Mouse (Mus musculus) embryo, embryonic 10.5 days (tissue): Measurements from ENCODE around the gene Cfap206.

Source experiments
- DNase-seq: peaks from one replicate; pipeline ENCODE4 v3.0.0-alpha.2; 2015; ENCODE audit warnings: low spot score

Gene Cfap206

DNA sequence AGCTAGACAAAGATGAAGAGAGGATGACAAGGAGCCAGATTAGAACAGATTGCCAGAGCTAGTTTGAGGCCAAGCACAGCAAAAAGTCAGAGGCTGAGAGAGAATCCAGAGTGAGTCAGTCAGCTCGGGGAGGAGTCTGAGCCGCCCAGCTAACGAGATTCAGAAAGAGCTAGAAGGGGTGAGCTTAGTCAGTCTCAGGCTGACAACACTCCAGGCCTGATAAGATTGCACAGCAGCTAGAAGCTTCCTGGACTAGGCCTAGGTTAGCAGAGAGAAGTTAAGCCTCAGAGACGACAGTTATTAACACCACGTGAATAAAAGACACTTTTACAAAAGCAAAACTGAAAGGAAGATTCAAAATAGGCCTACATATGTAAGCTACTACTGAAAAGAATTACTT, 62.1 kb downstream of the Cfap206 start:
- no peak for DNase-seq

GRCm38 (mm10) chr4:34661927-34662326, 68.1 kb downstream of the Cfap206 start:
- no peak for DNase-seq

DNA sequence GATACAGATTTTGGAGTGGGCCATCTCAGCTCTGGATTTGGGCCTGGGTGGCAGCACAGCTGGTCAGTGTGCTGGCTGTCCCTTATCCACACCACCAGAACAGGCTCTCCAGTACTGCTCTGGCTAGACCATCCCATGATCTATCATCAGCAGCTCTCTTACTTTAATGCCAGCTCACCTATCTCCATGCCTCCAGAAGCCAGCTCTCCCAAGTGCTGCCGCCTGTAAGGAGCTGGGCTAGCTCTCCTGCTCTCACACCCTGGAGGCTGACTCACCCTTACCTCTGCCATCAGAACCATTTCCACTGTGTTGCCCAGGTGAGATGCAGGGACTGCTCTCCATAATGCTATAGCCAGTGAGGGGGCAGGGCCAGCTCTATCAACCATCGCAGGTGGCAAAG, 68.5 kb downstream of the Cfap206 start:
- no peak for DNase-seq

- DNase-seq = no peak
Observed at GRCm38 (mm10) chr4:34659012-34659411, 71.0 kb downstream of the Cfap206 start.

DNA sequence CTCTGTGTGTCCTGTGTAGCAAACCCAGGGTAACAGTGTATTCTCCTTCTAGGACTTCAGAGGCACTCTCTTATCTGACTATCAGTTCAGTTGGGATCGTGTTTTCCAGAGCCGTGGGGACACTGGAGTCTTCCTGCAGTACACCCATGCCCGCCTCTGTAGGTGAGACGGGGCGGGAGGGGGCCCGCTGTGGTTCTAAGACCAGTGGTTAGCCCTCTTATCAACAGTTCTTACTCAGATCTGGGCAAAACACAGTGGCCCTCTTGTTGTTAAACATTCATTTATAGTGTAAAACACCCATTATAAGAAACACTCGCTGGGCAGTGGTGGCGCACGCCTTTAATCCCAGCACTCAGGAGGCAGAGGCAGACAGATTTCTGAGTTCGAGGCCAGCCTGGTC, 73.9 kb downstream of the Cfap206 start:
- no peak for DNase-seq

DNA sequence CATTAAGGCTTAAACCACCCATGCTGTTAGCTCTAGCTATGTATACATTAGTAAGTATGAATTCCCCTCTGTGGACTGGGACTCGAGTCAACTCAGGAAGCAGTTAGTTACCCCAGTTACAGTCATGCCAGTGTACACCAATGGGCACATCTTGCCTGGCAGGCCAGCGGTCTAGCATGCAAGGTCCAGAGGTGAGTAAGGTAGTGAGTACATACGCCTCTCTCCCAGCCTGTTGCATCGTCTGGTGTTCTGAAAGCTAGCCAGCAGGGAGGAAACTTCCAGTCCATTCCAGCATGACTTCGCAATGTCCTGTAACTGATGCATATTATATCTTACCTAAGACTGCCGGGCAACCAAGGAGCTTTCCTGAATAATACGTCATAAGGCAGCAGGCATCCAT, 76.8 kb downstream of the Cfap206 start:
- no peak for DNase-seq

- no peak for DNase-seq
Observed at GRCm38 (mm10) chr4:34644779-34645178, 85.2 kb downstream of the Cfap206 start.

DNA sequence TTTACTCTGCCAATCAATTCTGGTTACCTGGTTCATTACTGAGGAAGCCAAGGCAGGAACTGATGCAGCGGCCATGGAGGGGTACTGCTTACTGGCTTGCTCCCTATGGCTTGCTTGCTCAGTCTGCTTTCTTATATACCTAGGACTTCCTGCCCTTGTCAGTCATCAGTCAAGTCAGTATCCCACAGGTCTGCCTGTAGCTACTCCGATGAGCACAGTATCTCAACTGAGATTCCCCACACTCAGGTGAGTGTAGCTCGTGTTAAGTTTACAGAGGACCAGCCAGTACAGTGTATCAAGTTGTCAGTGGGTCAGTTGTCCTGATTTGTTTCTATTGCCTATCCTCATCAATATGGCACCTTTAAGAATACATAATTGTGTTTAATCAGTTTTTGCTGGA, 89.3 kb downstream of the Cfap206 start:
- DNase-seq = no peak

DNA sequence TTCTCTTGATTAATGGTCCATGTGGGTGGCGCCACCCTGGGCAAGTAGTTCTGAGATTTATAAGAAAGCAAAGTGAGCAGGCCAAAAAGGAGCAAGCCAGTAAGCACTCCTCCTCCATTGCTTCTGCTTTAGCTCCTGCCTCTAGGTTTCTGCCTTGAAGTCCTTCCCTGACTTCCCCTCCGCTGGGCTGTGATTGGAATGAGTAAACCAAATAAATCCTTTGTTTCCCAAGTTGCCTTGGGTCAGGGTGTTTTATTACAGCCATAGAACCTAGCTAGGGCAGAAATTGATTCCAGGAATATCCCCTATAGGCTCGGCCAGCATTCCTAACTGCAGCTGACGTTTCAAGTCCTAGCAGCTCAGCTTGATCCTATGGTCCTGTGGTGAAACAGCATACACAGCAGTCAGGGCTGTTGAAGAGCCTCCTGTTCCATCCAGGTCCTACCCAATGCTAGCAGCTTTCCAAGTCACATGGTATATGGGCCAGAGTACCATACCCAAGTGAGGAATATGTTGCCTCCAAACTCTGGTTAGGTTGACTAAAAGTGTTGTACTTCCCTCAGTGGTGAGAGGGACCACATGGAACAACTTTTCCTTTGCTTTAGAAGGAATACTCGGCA, 90.2 kb downstream of the Cfap206 start:
- DNase-seq = no peak
